Mouse (Mus musculus) CH12.LX (cell line): ENCODE results near the gene Psmg4.

ENCODE experiments used
- CHD1 ChIP-seq: IDR thresholded peaks from 2 replicates; pipeline ENCODE4 v1.6.1; 2012; ENCODE audit warnings: low read depth, low read length, improper control_type of control experiment, inconsistent platforms
- CTCF ChIP-seq, 2 experiments: IDR thresholded peaks in 1 of 2; conservative IDR thresholded peaks in 1 of 2; 2 replicates each; pipeline ENCODE4 v1.5.1; 2011 to 2012; ENCODE audit warnings: low read depth in 2 of 2, low read length in 2 of 2, improper control_type of control experiment in 1 of 2, inconsistent platforms in 1 of 2, mild to moderate bottlenecking in 1 of 2, moderate library complexity in 1 of 2
- E2F4 ChIP-seq: IDR thresholded peaks from 2 replicates; pipeline ENCODE4 v1.6.1; 2011; ENCODE audit warnings: low read depth, low read length, improper control_type of control experiment; ENCODE audit not compliant: insufficient replicate concordance
- KAT2A ChIP-seq: IDR thresholded peaks from 2 replicates; pipeline ENCODE4 v1.6.1; 2012; ENCODE audit warnings: low read length, improper control_type of control experiment, inconsistent platforms; ENCODE audit not compliant: insufficient replicate concordance
- MAX ChIP-seq: IDR thresholded peaks from 2 replicates; pipeline ENCODE4 v1.6.1; 2011; ENCODE audit warnings: low read length, improper control_type of control experiment
- MAZ ChIP-seq: IDR thresholded peaks from 2 replicates; pipeline ENCODE4 v1.6.1; 2012; ENCODE audit warnings: low read depth, mild to moderate bottlenecking, inconsistent platforms, low read length, improper control_type of control experiment, moderate library complexity
- MXI1 ChIP-seq: IDR thresholded peaks from 2 replicates; pipeline ENCODE4 v1.6.1; 2011; ENCODE audit warnings: mild to moderate bottlenecking, low read depth, low read length, improper control_type of control experiment
- POLR2A ChIP-seq: IDR thresholded peaks from 2 replicates; pipeline ENCODE4 v1.6.1; 2011; ENCODE audit warnings: low read depth, mild to moderate bottlenecking, improper control_type of control experiment, low read length
- SMC3 ChIP-seq: IDR thresholded peaks from 2 replicates; pipeline ENCODE4 v1.6.1; 2011; ENCODE audit warnings: low read depth, low read length, improper control_type of control experiment
- UBTF ChIP-seq: IDR thresholded peaks from 2 replicates; pipeline ENCODE4 v1.6.1; 2012; ENCODE audit warnings: low read depth, mild to moderate bottlenecking, inconsistent platforms, low read length, improper control_type of control experiment, moderate library complexity
- ZC3H11A ChIP-seq: IDR thresholded peaks from 2 replicates; pipeline ENCODE4 v1.6.1; 2012; ENCODE audit warnings: low read depth, mild to moderate bottlenecking, inconsistent platforms, low read length, improper control_type of control experiment
- ZMIZ1 ChIP-seq: IDR thresholded peaks from 2 replicates; pipeline ENCODE4 v1.6.1; 2012; ENCODE audit warnings: low read depth, mild to moderate bottlenecking, inconsistent platforms, low read length, improper control_type of control experiment

DNA sequence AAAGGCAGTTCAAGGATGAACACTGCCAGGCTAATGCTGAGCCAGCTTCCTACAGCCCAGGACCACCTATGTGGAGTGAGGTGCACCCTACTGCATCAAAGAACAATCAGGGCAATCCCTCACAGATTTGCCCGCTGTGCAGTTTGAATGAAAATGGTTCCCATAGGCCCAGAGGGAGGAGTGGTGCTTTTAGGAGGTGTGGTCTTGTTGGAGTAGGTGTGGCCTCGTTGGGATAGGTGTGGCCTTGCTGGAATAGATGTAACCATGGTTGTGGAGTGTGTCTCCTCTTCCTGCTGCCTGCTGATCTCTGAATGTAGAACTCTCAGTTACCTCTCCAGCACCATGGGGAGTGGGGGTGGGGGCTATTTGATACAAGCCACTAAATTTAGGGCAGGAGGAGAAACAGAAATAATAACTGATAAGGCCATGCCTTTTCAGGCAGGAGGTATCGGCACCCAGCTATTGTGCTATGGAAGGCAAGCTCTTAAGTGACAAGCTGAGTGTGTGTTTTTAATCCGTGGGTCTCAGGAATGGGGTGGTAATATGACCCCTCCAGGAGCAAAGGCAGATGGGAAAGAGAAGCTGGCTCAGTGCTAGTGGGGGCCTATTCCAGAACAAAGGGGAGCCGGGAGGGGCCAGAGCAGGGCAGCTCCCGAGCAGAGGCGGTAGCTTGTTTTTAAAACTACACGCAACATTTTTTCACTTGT, 6.5 kb upstream of the Psmg4 start:
- TF ChIP-seq POLR2A (no peak), CTCF (conservative IDR thresholded peaks at IDR 0.05 in 1 of 2, IDR thresholded peaks at IDR 0.05 in 1 of 2; ENCODE audit: low read depth in 2 of 2, low read length in 2 of 2) (no peak), E2F4 (no peak), KAT2A (no peak), UBTF (no peak), MAZ (no peak), ZMIZ1 (no peak), SMC3 (no peak), MAX (no peak), MXI1 (no peak), CHD1 (no peak), ZC3H11A (no peak)
